Mouse (Mus musculus) thymus, adult 2 months (tissue): ENCODE data around the gene Smad3.

Experiments
- CTCF ChIP-seq: fragments of 200-500 bp; IDR thresholded peaks from 2 replicates; pipeline ENCODE4 v1.5.1; 2012; ENCODE audit warnings: mild to moderate bottlenecking, control low read depth, low read length, moderate library complexity, borderline replicate concordance; ENCODE audit not compliant: control insufficient read depth, poor library complexity, insufficient read depth; ENCODE audit errors: extremely low read depth
- POLR2A ChIP-seq: fragments of 200-500 bp; IDR thresholded peaks from 2 replicates; pipeline ENCODE4 v1.6.1; 2012; ENCODE audit warnings: mild to moderate bottlenecking, low read length, control low read depth, moderate library complexity; ENCODE audit not compliant: control insufficient read depth, poor library complexity, insufficient read depth; ENCODE audit errors: extremely low read depth

DNA sequence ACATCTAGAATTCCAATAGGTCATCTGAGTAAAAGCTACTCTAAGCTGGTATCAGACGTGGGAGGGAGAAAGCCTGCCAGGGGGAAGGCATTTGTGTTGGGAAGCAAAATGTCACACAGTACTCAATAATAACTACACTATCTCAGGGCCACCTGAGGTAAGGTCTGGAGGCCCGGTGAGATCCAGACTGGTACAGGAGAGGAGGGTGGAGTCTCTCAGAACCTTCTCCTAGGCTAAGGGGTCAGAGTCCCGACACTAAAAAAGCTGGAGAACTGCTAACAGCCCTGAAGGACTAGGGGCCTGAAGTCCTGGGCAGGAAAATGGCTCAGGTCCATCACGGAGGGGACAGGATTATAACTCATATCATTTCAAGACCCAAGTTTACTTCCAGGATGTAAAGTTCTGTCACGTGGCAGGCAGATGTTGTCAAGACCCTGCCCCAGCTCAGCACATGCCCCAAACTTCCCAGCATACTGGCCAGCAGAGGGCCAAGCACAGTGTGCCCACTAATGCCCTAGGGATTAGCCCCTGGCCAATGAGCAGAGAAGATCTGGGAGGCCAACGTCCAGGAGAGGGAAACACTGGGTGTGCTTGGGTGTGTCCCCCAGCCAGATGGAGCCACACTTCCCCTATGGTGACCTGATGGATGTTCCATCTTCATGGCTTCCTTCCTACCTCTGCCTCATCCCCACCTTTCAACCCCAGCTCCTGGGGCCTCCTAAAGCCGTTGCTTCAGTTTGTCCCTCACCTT, 24.1 kb upstream of the Smad3 start:
- TF ChIP-seq POLR2A (no peak), CTCF (no peak)
